Mouse (Mus musculus) E14TG2a.4 (cell line): ENCODE measurements around the gene Il11.

Experiments used
- CTCF ChIP-seq: conservative IDR thresholded peaks from 2 replicates; pipeline ENCODE4 v1.5.1; 2014; ENCODE audit warnings: low read length
- NANOG ChIP-seq: IDR thresholded peaks from 2 replicates; pipeline ENCODE4 v1.6.1; 2014; ENCODE audit warnings: borderline replicate concordance, low read length, mixed read lengths

GRCm38 (mm10) chr7:4779921-4780320 is 2.7 kb downstream of the Il11 start:
- TF ChIP-seq CTCF (no peak), NANOG (no peak)
